Mouse (Mus musculus): Measurements from ENCODE around the gene Map2k2. TPM values are rescaled to one million over a fixed set of nuclear protein-coding genes. Genes with fewer than 3 reads are reported as not detected.

Gene Map2k2
- polyA plus RNA-seq, 1 experiment from 2014 or later: 243 TPM

GRCm38 (mm10) chr10:81138821-81139528, 33.3 kb downstream of the Map2k2 start:
- peak overlapping the region; percentile 94 for H3K9ac ChIP-seq (replicated peaks)
- no peak for ATAC-seq
- H3K36me3 ChIP-seq: peaks cover 7% of the 10 kb centered on the region
- H3K27me3 ChIP-seq: peaks cover 20% of the 10 kb centered on the region
- H3K9me3 ChIP-seq: no peaks in the 10 kb centered on the region
- WGBS: 61% methylated on average over 11 of the region's 11 CpGs
- H3K4me3 ChIP-seq (replicated peaks): peak overlapping the region; percentile 67
- peaks cover 61% of the 10 kb centered on the region for H3K4me1 ChIP-seq (replicated peaks)
- peak overlapping the region; percentile 95 for H3K4me2 ChIP-seq (replicated peaks)
- H3K27ac ChIP-seq: peak overlapping the region; percentile 87

- H3K27ac ChIP-seq: peak overlapping the region; percentile 30; the same call in 1 of the 2 replicates
- peaks cover 61% of the 10 kb centered on the region for H3K4me1 ChIP-seq (replicated peaks)
- peak overlapping the region; percentile 94; the same call in 1 of the 2 replicates for H3K9ac ChIP-seq (replicated peaks)
- no peak for ATAC-seq
- peak overlapping the region; percentile 67 for H3K4me3 ChIP-seq (replicated peaks)
- peak overlapping the region; percentile 95 for H3K4me2 ChIP-seq (replicated peaks)
- H3K36me3 ChIP-seq: peaks cover 13% of the 10 kb centered on the region
- no peaks in the 10 kb centered on the region for H3K9me3 ChIP-seq
- 75% methylated on average over 4 of the region's 4 CpGs for WGBS
- H3K27me3 ChIP-seq: peaks cover 15% of the 10 kb centered on the region
Observed at GRCm38 (mm10) chr10:81139529-81139846, 33.8 kb downstream of the Map2k2 start.

- peak overlapping the region; percentile 67 for H3K4me3 ChIP-seq (replicated peaks)
- H3K4me1 ChIP-seq (replicated peaks): peaks cover 61% of the 10 kb centered on the region
- no peaks in the 10 kb centered on the region for H3K9me3 ChIP-seq
- peak overlapping the region; percentile 30; the same call in 1 of the 2 replicates for H3K27ac ChIP-seq
- WGBS: 58% methylated on average over 8 of the region's 8 CpGs
- ATAC-seq: no peak
- H3K9ac ChIP-seq (replicated peaks): peak overlapping the region; percentile 94; the same call in 1 of the 2 replicates
- H3K27me3 ChIP-seq: peaks cover 10% of the 10 kb centered on the region
- peaks cover 18% of the 10 kb centered on the region for H3K36me3 ChIP-seq
- H3K4me2 ChIP-seq (replicated peaks): peak overlapping the region; percentile 95
Observed at GRCm38 (mm10) chr10:81140005-81140404, 34.3 kb downstream of the Map2k2 start.

- H3K4me1 ChIP-seq (replicated peaks): peaks cover 53% of the 10 kb centered on the region
- peaks cover under 1% of the 10 kb centered on the region; the same call in 1 of the 2 replicates for H3K27me3 ChIP-seq
- H3K9ac ChIP-seq (replicated peaks): peak overlapping the region; percentile 32
- 70% methylated on average over 10 of the region's 10 CpGs for WGBS
- no peaks in the 10 kb centered on the region for H3K9me3 ChIP-seq
- peak overlapping the region; percentile 95; the same call in 1 of the 2 replicates for H3K4me2 ChIP-seq (replicated peaks)
- ATAC-seq: no peak
- H3K36me3 ChIP-seq: peaks cover 27% of the 10 kb centered on the region
- no peak overlapping the region; the same call in 1 of the 2 replicates for H3K4me3 ChIP-seq (replicated peaks)
- no peak overlapping the region for H3K27ac ChIP-seq
Observed at GRCm38 (mm10) chr10:81140717-81141454, 35.2 kb downstream of the Map2k2 start.

GRCm38 (mm10) chr10:81141455-81142210, 35.9 kb downstream of the Map2k2 start:
- no peaks in the 10 kb centered on the region for H3K9me3 ChIP-seq
- H3K27me3 ChIP-seq: no peaks in the 10 kb centered on the region
- peaks cover 50% of the 10 kb centered on the region for H3K4me1 ChIP-seq (replicated peaks)
- H3K4me2 ChIP-seq (replicated peaks): 0 out of 2 replicates have a peak overlapping the region, but pooled peaks have one; percentile 95
- WGBS: 85% methylated on average over 7 of the region's 7 CpGs
- no peak overlapping the region for H3K4me3 ChIP-seq (replicated peaks)
- H3K36me3 ChIP-seq: peaks cover 34% of the 10 kb centered on the region
- peak overlapping the region; percentile 32; the same call in 1 of the 2 replicates for H3K9ac ChIP-seq (replicated peaks)
- ATAC-seq: no peak
- no peak overlapping the region for H3K27ac ChIP-seq

GRCm38 (mm10) chr10:81142551-81142981, 36.9 kb downstream of the Map2k2 start:
- H3K9me3 ChIP-seq: no peaks in the 10 kb centered on the region
- H3K4me1 ChIP-seq (replicated peaks): peaks cover 50% of the 10 kb centered on the region
- no peak overlapping the region for H3K4me2 ChIP-seq (replicated peaks)
- peak overlapping the region; percentile 47; the same call in 1 of the 2 replicates for H3K27ac ChIP-seq
- H3K4me3 ChIP-seq (replicated peaks): no peak overlapping the region
- H3K36me3 ChIP-seq: peaks cover 43% of the 10 kb centered on the region
- no peak for ATAC-seq
- WGBS: 66% methylated on average over 5 of the region's 5 CpGs
- no peaks in the 10 kb centered on the region for H3K27me3 ChIP-seq
- H3K9ac ChIP-seq (replicated peaks): peak overlapping the region; percentile 32; the same call in 1 of the 2 replicates

- no peaks in the 10 kb centered on the region for H3K9me3 ChIP-seq
- ATAC-seq: no peak
- no peaks in the 10 kb centered on the region for H3K27me3 ChIP-seq
- H3K4me3 ChIP-seq (replicated peaks): no peak overlapping the region
- H3K4me1 ChIP-seq (replicated peaks): peaks cover 47% of the 10 kb centered on the region
- WGBS: 90% methylated on average over 7 of the region's 7 CpGs
- peaks cover 50% of the 10 kb centered on the region for H3K36me3 ChIP-seq
- no peak overlapping the region for H3K9ac ChIP-seq (replicated peaks)
- no peak overlapping the region for H3K4me2 ChIP-seq (replicated peaks)
- no peak overlapping the region; the same call in 1 of the 2 replicates for H3K27ac ChIP-seq
Observed at GRCm38 (mm10) chr10:81143157-81143633, 37.5 kb downstream of the Map2k2 start.

- peaks cover 39% of the 10 kb centered on the region for H3K4me1 ChIP-seq (replicated peaks)
- H3K4me2 ChIP-seq (replicated peaks): no peak overlapping the region
- H3K27me3 ChIP-seq: no peaks in the 10 kb centered on the region
- 95% methylated on average over 52 of the region's 52 CpGs for WGBS
- no peak overlapping the region for H3K27ac ChIP-seq
- ATAC-seq: no peak
- H3K9ac ChIP-seq (replicated peaks): no peak overlapping the region
- H3K36me3 ChIP-seq: peaks cover 57% of the 10 kb centered on the region
- H3K4me3 ChIP-seq (replicated peaks): no peak overlapping the region
- no peaks in the 10 kb centered on the region for H3K9me3 ChIP-seq
Observed at GRCm38 (mm10) chr10:81143845-81144437, 38.2 kb downstream of the Map2k2 start.

GRCm38 (mm10) chr10:81144667-81145066, 39.0 kb downstream of the Map2k2 start:
- WGBS: 96% methylated on average over 27 of the region's 27 CpGs
- Histone ChIP-seq H3K4me2 (replicated peaks) (no peak overlapping the region), H3K4me3 (replicated peaks) (no peak overlapping the region), H3K27me3 (no peaks in the 10 kb centered on the region), H3K27ac (no peak overlapping the region), H3K36me3 (peaks cover 64% of the 10 kb centered on the region), H3K9ac (replicated peaks) (no peak overlapping the region), H3K9me3 (no peaks in the 10 kb centered on the region), H3K4me1 (replicated peaks) (peaks cover 32% of the 10 kb centered on the region)
- no peak for ATAC-seq

- Histone ChIP-seq H3K36me3 (peaks cover 71% of the 10 kb centered on the region), H3K27ac (no peak overlapping the region), H3K4me2 (replicated peaks) (no peak overlapping the region), H3K4me3 (replicated peaks) (no peak overlapping the region), H3K9ac (replicated peaks) (no peak overlapping the region), H3K27me3 (no peaks in the 10 kb centered on the region), H3K9me3 (no peaks in the 10 kb centered on the region), H3K4me1 (replicated peaks) (peaks cover 26% of the 10 kb centered on the region)
- no peak for ATAC-seq
- WGBS: 97% methylated on average over 6 of the region's 6 CpGs
Observed at GRCm38 (mm10) chr10:81145307-81145706, 39.6 kb downstream of the Map2k2 start.

- H3K4me1 ChIP-seq (replicated peaks): peaks cover 21% of the 10 kb centered on the region
- no peak overlapping the region for H3K4me2 ChIP-seq (replicated peaks)
- no peak overlapping the region for H3K9ac ChIP-seq (replicated peaks)
- no peak for ATAC-seq
- 92% methylated on average over 7 of the region's 7 CpGs for WGBS
- no peaks in the 10 kb centered on the region for H3K27me3 ChIP-seq
- H3K27ac ChIP-seq: no peak overlapping the region
- peaks cover 73% of the 10 kb centered on the region for H3K36me3 ChIP-seq
- no peaks in the 10 kb centered on the region for H3K9me3 ChIP-seq
- no peak overlapping the region for H3K4me3 ChIP-seq (replicated peaks)
Observed at GRCm38 (mm10) chr10:81145778-81146177, 40.1 kb downstream of the Map2k2 start.

All from midbrain, embryonic 13.5 days (tissue).